Mouse (Mus musculus) adrenal gland, postnatal 25 days (tissue): Measurements from ENCODE around the gene Prdx5. TPM values are rescaled to one million over a fixed set of nuclear protein-coding genes. Genes with fewer than 3 reads are reported as not detected.

Experiments used
- DNase-seq: peaks from one replicate; pipeline ENCODE4 v3.0.0; 2021; ENCODE audit warnings: mixed read lengths
- total RNA-seq: library from RNA; stranded (reverse); gene quantifications from 2 replicates; pipeline ENCODE4 v1.2.3, GENCODE M21; 2021

Prdx5 gene
- total RNA-seq, 1 experiment from 2014 or later: 278 TPM

GRCm38 (mm10) chr19:6937541-6938465 lies 27.9 kb upstream of the Prdx5 start:
- no peak for DNase-seq

GRCm38 (mm10) chr19:6936299-6936698 lies 26.4 kb upstream of the Prdx5 start:
- DNase-seq: no peak

- no peak for DNase-seq
Measured at GRCm38 (mm10) chr19:6934195-6934977, 24.5 kb upstream of the Prdx5 start, which contains the start of gene Kcnk4. Kcnk4 (minus strand) TSS chr19:6934515.

- no peak for DNase-seq
Measured at GRCm38 (mm10) chr19:6933436-6934194, 23.7 kb upstream of the Prdx5 start.

GRCm38 (mm10) chr19:6933102-6933435 lies 23.2 kb upstream of the Prdx5 start:
- DNase-seq: no peak

GRCm38 (mm10) chr19:6932018-6932417 lies 22.1 kb upstream of the Prdx5 start:
- no peak for DNase-seq

GRCm38 (mm10) chr19:6931002-6931401 lies 21.1 kb upstream of the Prdx5 start:
- no peak for DNase-seq

GRCm38 (mm10) chr19:6928080-6928479 lies 18.2 kb upstream of the Prdx5 start:
- no peak for DNase-seq

- DNase-seq: no peak
Measured at GRCm38 (mm10) chr19:6926559-6927255, 16.8 kb upstream of the Prdx5 start.

GRCm38 (mm10) chr19:6925611-6926329 lies 15.9 kb upstream of the Prdx5 start:
- no peak for DNase-seq

GRCm38 (mm10) chr19:6925307-6925573 lies 15.3 kb upstream of the Prdx5 start, which contains the start of gene Catsperz:
Catsperz (minus strand) TSS chr19:6925380.
- no peak for DNase-seq

- peak; percentile 90 for DNase-seq
Measured at GRCm38 (mm10) chr19:6924461-6925306, 14.8 kb upstream of the Prdx5 start.

- no peak for DNase-seq
Measured at GRCm38 (mm10) chr19:6922901-6923735, 13.2 kb upstream of the Prdx5 start.

GRCm38 (mm10) chr19:6921647-6922567 lies 12.0 kb upstream of the Prdx5 start, which contains the start of gene Esrra:
Esrra (minus strand) TSS chr19:6921813.
- peak; percentile 100 for DNase-seq

GRCm38 (mm10) chr19:6920741-6921636 lies 11.1 kb upstream of the Prdx5 start:
- DNase-seq: no peak

GRCm38 (mm10) chr19:6919876-6920740 lies 10.2 kb upstream of the Prdx5 start:
- DNase-seq: peak; percentile 61
